Mouse (Mus musculus): ENCODE results near the gene Gm49486.

Gene Gm49486

GRCm38 (mm10) chr15:79288387-79288786 is 59.2 kb downstream of the Gm49486 start:
- in situ Hi-C loops (cut with MboI; ENCODE audit: low pct_unique_long_range_greater_than_20kb in 1 of 2, low sequenced_read_pairs in 2 of 2, unreplicated experiment in 1 of 2): no loop called here

DNA sequence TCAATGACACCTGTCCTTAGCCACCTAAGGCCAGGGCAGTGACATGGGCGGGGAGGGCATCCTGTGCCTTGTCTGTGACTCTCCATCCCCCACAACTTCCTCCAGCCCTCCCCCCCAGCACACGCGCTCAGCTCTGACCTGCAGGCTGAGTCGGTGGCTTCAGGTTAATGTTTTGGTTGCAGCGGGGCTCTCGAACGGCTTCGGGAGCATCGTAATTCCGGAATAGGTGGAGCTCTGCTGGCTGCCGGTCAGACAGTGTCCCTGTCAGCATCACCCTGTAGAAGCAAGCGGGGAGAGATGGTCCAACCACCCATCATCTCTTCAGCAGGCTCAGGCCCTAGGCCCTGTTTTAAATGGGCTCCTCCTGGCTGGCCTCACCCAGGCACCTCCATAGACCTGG is 60.2 kb downstream of the Gm49486 start:
- in situ Hi-C loops (cut with MboI; ENCODE audit: low pct_unique_long_range_greater_than_20kb in 1 of 2, low sequenced_read_pairs in 2 of 2, unreplicated experiment in 1 of 2): no loop called here

DNA sequence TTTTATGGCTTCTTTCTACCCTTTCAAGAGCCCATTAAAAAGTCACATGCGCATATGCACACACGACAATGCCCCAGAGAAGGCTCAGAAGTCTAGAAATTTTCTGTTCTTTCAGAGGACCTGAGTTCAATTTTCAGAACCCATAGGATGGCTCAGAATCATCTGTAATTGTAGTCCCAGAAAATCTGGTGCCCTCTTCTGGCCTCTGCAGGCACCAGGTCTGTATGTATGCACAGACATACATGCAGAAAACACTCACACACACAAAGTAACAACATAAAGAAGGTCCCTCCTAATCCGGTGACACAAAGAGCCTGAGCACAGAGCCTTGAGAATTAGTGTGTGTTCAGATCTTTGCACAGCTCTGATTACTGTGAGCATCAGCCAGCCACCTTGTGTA is 61.1 kb downstream of the Gm49486 start:
- in situ Hi-C loops (cut with MboI; ENCODE audit: low pct_unique_long_range_greater_than_20kb in 1 of 2, low sequenced_read_pairs in 2 of 2, unreplicated experiment in 1 of 2): no loop called here

DNA sequence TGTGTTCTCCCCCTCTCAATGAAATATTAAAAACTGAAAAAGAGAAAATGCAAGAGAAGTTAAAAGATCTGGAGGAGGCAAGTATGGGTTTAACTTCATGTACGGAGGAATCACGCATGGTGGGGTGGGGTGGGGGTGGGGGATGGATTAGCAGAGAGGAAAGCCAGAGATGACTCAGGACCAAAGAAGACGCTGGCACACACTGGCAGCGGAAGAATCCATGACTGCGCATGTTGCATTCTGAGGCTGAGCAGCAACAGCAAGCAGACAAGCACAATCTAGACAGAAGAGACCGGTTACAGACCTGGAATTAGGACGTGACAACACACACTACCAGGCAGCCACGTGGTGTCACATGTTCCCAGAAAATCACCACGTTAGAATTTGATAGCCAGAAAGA is 63.6 kb downstream of the Gm49486 start:
- in situ Hi-C loops (cut with MboI; ENCODE audit: low pct_unique_long_range_greater_than_20kb in 1 of 2, low sequenced_read_pairs in 2 of 2, unreplicated experiment in 1 of 2): no loop called here

DNA sequence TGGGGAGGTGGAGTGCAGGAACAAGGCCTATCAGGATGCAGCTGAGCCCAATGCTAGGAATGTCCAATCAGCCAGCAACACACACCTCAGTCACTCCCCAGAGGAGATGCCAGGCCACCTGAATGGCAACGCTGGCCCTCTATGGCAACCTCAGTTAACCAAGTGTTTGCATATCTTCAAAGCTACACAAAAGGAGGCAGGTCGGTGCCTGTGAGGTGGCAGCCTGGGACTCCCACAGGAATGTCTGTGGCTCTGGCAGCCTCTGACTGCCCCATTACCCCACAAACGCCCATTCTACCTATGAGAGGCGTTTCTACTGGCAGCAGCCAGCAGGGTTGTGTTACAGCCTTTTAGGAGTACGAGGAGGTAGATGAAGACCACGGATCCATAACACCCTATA is 69.4 kb downstream of the Gm49486 start:
- in situ Hi-C loops (cut with MboI; ENCODE audit: low pct_unique_long_range_greater_than_20kb in 1 of 2, low sequenced_read_pairs in 2 of 2, unreplicated experiment in 1 of 2): no loop called here

- in situ Hi-C loops (cut with MboI; ENCODE audit: low pct_unique_long_range_greater_than_20kb in 1 of 2, low sequenced_read_pairs in 2 of 2, unreplicated experiment in 1 of 2): no loop called here
These were observed 70.5 kb downstream of the Gm49486 start for GRCm38 (mm10) chr15:79299563-79300155.

- in situ Hi-C loops (cut with MboI; ENCODE audit: low pct_unique_long_range_greater_than_20kb in 1 of 2, low sequenced_read_pairs in 2 of 2, unreplicated experiment in 1 of 2): no loop called here
These were observed 74.5 kb downstream of the Gm49486 start for GRCm38 (mm10) chr15:79303725-79304124.

DNA sequence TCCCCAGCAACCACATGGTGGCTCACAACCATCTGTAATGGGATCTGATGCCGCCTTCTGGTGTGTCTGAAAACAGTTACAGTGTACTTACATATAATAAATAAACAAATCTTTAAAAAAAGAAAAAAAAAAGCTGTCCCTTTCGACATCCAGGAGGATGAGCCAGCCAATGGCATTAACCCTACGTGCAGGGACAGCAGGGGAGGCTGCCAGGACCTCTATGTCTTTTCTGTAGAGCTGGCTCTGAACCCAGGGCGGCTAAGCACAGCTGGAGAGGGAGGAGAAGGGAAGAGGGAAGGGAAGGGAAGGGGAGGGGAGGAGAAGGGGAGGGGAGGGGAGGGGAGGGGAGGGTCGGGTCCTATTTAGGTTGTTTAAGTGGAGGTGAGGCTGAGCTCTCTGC is 75.6 kb downstream of the Gm49486 start:
- in situ Hi-C loops (cut with MboI; ENCODE audit: low pct_unique_long_range_greater_than_20kb in 1 of 2, low sequenced_read_pairs in 2 of 2, unreplicated experiment in 1 of 2): no loop called here

DNA sequence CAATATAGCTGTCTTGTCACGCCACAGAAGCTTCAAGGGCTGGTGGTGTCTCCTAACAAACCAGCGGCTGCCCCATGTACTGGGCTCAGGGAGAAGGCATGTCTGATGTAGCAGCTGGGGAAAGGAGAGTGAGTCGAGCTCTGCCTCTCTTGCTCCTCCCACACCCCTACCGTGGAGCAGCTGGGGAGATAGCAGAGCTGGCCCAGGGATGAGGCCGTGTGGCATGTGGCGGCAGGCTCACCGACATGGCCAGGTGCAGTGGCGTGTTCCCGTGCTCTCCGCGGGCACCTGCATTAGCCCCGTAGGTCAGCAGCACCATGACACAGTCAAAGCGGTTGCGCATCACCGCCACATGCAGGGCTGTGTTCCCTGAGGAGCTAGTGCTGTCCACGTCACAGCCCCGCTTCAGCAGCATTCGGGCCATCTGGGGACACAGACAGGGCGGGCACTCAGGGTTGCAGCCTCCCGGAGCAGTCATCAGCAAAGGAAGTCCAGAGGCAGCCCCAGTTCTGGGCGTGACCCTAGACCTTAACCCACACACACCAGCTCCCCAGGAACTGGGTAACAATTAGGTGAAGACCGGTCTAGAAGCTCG is 76.9 kb downstream of the Gm49486 start:
- in situ Hi-C loops (cut with MboI; ENCODE audit: low pct_unique_long_range_greater_than_20kb in 1 of 2, low sequenced_read_pairs in 2 of 2, unreplicated experiment in 1 of 2): no loop called here

Measured in mouse embryonic stem cell (cell line).